Mouse (Mus musculus) CD4-positive, CD25-positive, alpha-beta regulatory T cell, adult 2 months (primary cell): ENCODE results near the gene Tspyl1.
A peak's percentile ranks its signal among the peaks of the same experiment; 100 is the strongest.

Source experiments
- DNase-seq: peaks from one replicate; pipeline ENCODE4 v3.0.0-alpha.2; 2012; ENCODE audit warnings: low read depth, low spot score

The Tspyl1 gene

GRCm38 (mm10) chr10:34297980-34298753, 16.2 kb downstream of the Tspyl1 start:
- no peak for DNase-seq

- DNase-seq = no peak
Measured at GRCm38 (mm10) chr10:34300368-34300767, 18.4 kb downstream of the Tspyl1 start.

- no peak for DNase-seq
Measured at GRCm38 (mm10) chr10:34307070-34307469, 25.1 kb downstream of the Tspyl1 start.

- no peak for DNase-seq
Measured at GRCm38 (mm10) chr10:34309915-34310685, 28.1 kb downstream of the Tspyl1 start.

GRCm38 (mm10) chr10:34312536-34312935, 30.5 kb downstream of the Tspyl1 start:
- no peak for DNase-seq

GRCm38 (mm10) chr10:34316571-34317216, 34.7 kb downstream of the Tspyl1 start:
- no peak for DNase-seq

GRCm38 (mm10) chr10:34317217-34317606, 35.2 kb downstream of the Tspyl1 start:
- DNase-seq = no peak

GRCm38 (mm10) chr10:34320809-34321208, 38.8 kb downstream of the Tspyl1 start:
- DNase-seq = no peak

- peak; percentile 60 for DNase-seq
Measured at GRCm38 (mm10) chr10:34326701-34327100, 44.7 kb downstream of the Tspyl1 start.

GRCm38 (mm10) chr10:34327144-34327543, 45.2 kb downstream of the Tspyl1 start:
- no peak for DNase-seq

- DNase-seq = peak; percentile 33
Measured at GRCm38 (mm10) chr10:34328310-34328709, 46.3 kb downstream of the Tspyl1 start.
